In the genomic region with DNA sequence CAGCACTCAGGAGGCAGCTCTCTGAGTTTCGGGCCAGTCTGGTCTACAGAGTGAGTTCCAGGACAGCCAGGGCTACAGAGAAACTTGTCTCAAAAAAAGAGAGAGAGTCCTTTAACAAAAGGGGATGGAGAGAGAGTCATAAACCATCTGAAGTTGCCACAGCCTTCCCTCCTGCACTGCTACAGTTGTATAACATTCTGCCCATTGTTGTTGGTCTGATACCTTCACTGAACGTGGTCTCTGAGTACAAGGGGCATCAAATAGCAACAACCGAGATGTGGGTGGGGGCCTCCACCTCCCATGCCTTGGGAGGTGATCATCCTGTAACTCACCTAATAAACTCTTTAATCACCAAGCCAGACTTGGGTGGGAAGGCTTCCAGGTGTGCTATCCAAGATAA, we compare ENCODE assay signal across 29 mouse cellular contexts. TPM values are rescaled to one million over a fixed set of nuclear protein-coding genes. Genes with fewer than 3 reads are reported as not detected.
"Had no signal": no experiment of that assay in that cellular context is flagged by ENCODE, and none has a peak within 500 bp of the region (broad histone marks: within the 10 kb centered on the region; RNA-seq: fewer than 3 reads in every experiment).

No protein-coding gene starts in this region.

- H3K4me2 ChIP-seq: heart, embryonic 12.5 days; hindbrain, embryonic 12.5 days; hindbrain, embryonic 14.5 days; intestine, embryonic 15.5 days; limb, embryonic 12.5 days; liver, embryonic 11.5 days had no signal

- H3K27me3 ChIP-seq: heart, embryonic 12.5 days; hindbrain, embryonic 12.5 days; intestine, embryonic 15.5 days; limb, embryonic 12.5 days had no signal

- DNase-seq: gastrocnemius, adult 2 months; gastrocnemius, postnatal 10 days; gastrocnemius, postnatal 25 days; heart, postnatal 10 days; heart, postnatal 4 days; kidney, adult 18-20 months; kidney, adult 8-10 months; kidney, postnatal 10 days; kidney, postnatal 4 days; liver had no signal

- H3K4me1 ChIP-seq: hindbrain, embryonic 12.5 days; limb, embryonic 12.5 days had no signal

- H3K27ac ChIP-seq: gastrocnemius, adult 2 months; heart, adult 2 months; hindbrain, embryonic 10.5 days; hindbrain, embryonic 12.5 days; hindbrain, embryonic 14.5 days; intestine, embryonic 15.5 days; layer of hippocampus, adult 2 months; left cerebral cortex, adult 2 months; limb, embryonic 10.5 days; limb, embryonic 12.5 days had no signal

- H3K36me3 ChIP-seq: heart, embryonic 12.5 days; hindbrain, embryonic 10.5 days; hindbrain, embryonic 12.5 days; intestine, embryonic 15.5 days; limb, embryonic 10.5 days; limb, embryonic 12.5 days had no signal

- H3K9me3 ChIP-seq: heart, embryonic 12.5 days; hindbrain, embryonic 10.5 days; hindbrain, embryonic 12.5 days; intestine, embryonic 15.5 days; limb, embryonic 10.5 days; limb, embryonic 12.5 days had no signal

- H3K9ac ChIP-seq: heart, embryonic 12.5 days; hindbrain, embryonic 12.5 days; hindbrain, embryonic 14.5 days; intestine, embryonic 15.5 days; limb, embryonic 12.5 days had no signal

- H3K4me3 ChIP-seq: gastrocnemius, adult 2 months; heart, adult 2 months; heart, embryonic 12.5 days; hindbrain, embryonic 10.5 days; hindbrain, embryonic 12.5 days; intestine, embryonic 15.5 days; layer of hippocampus, adult 2 months; left cerebral cortex, adult 2 months; limb, embryonic 10.5 days; limb, embryonic 12.5 days had no signal

- ATAC-seq: hindbrain, embryonic 16.5 days; inflammation-experienced regulatory T-cells, adult 6 months; intestine, embryonic 15.5 days; intestine, postnatal 0 days had no signal

RNA-seq across cellular contexts. Expression of a gene that starts 3.7 kb away (rescaled TPM):
- polyA plus RNA-seq: frontal cortex, adult 2 months; heart, adult 2 months; heart, embryonic 12.5 days; hindbrain, embryonic 10.5 days; hindbrain, embryonic 12.5 days; hindbrain, embryonic 14.5 days; hindbrain, embryonic 16.5 days; inflammation-experienced regulatory T-cells, adult 6 months; kidney, embryonic 14.5 days; kidney, embryonic 16.5 days; limb, embryonic 10.5 days; limb, embryonic 12.5 days; liver, embryonic 11.5 days had no signal

RNA-seq across cellular contexts. Expression of a gene that starts 14.2 kb away (rescaled TPM):
- polyA plus RNA-seq: heart, adult 2 months; heart, embryonic 14.5 days; hindbrain, embryonic 10.5 days; hindbrain, embryonic 16.5 days; intestine, postnatal 0 days; limb, embryonic 10.5 days; limb, embryonic 12.5 days; limb, embryonic 14.5 days; liver, embryonic 11.5 days had no signal
